Mouse (Mus musculus): ENCODE data around the gene Lin28a. TPM values are rescaled to one million over a fixed set of nuclear protein-coding genes. Genes with fewer than 3 reads are reported as not detected.
A peak's percentile ranks its signal among the peaks of the same experiment; 100 is the strongest.

Gene Lin28a
- polyA plus RNA-seq (2015; fragmentation: Nextera tagmentation; extraction: Ambion mirVana), result 0.16 and 0.35 TPM in 2 replicates

DNA sequence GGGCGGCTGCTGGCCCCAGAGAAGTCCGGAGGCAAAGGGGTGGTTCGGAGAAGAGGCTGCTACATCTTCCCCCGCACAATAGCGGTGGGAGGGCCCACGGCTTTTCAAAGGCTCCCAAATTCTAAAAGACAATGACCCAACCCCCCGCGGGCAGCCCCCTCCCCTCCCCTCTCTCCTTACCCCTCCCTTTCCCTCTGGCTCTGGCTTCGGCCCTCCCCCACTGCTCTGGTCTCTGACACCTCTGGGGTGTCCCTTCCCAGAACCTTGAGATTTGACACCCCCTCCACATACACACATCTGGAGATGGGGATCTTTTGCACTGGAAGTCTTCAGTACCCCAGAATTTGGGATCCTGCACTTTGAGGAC lies at the start of gene Lin28a:
Lin28a (minus strand) TSS at position 63 of the 367 bp plus-strand sequence.
- no peaks in the 10 kb centered on the region for H3K36me3 ChIP-seq (ENCODE audit: control insufficient read depth, insufficient read depth, low read length)
- 0% methylated on average over 7 of the region's 9 CpGs for WGBS
- H3K4me3 ChIP-seq (ENCODE audit: low read length), result peak within 1 kb of the TSS; percentile 44
- H3K9ac ChIP-seq (ENCODE audit: low read depth, low read length), result peak within 1 kb of the TSS; percentile 56
- H3K4me1 ChIP-seq (ENCODE audit: control insufficient read depth, insufficient read depth, low read depth, low read length), result peaks cover 18% of the 10 kb centered on the region
- H3K27ac ChIP-seq (ENCODE audit: low read depth, low read length), result peak within 1 kb of the TSS; percentile 31; the same call in 1 of the 2 replicates
- ATAC-seq, result no peak
- H3K27me3 ChIP-seq (replicated peaks; ENCODE audit: control insufficient read depth, insufficient read depth, low read length), result peaks cover 20% of the 10 kb centered on the region
- peak within 1 kb of the TSS; percentile 70 for H3K4me2 ChIP-seq (ENCODE audit: low read length)
- no peaks in the 10 kb centered on the region for H3K9me3 ChIP-seq (ENCODE audit: control insufficient read depth, low read length)

DNA sequence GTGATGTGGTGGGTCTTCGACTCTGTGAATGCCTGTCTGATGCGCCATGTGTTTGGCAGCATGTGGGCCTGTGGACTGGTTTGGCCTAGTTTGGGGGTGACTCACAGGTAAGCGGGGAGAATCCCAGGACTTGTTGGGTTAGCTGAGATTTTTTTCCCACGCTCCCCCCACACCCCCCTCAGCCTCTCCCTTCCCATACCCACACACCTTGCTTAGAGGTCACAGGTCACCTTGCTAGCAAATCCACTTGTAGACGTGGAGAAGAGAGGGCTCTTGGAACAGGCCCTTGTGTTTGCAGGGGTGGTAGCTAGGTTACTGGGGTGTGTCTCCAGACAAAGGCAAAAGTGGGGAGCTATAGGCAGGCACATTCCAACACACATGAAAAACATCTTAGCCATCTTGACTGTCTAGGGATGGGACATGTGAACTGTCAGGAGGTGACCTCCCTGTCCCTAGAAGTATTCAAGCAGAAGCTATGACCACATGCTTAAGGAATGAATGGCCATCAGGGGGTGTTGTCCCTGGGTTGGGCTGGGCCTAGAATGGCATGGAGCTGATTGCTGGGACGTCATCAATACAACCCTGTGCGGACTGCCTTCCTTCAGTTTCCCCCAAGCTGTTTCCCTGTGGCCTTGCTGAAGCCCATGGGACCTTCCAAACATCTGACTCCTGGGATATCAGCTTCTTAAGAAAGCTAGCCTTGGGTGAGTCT lies 49.3 kb upstream of the Lin28a start:
- H3K4me2 ChIP-seq (ENCODE audit: low read length), result no peak overlapping the region
- H3K9me3 ChIP-seq (ENCODE audit: control insufficient read depth, low read length), result no peaks in the 10 kb centered on the region
- 90% methylated on average over 7 of the region's 7 CpGs for WGBS
- H3K4me3 ChIP-seq (ENCODE audit: low read length), result no peak overlapping the region
- no peak for ATAC-seq
- H3K27me3 ChIP-seq (replicated peaks; ENCODE audit: control insufficient read depth, insufficient read depth, low read length), result peaks cover 8% of the 10 kb centered on the region
- H3K27ac ChIP-seq (ENCODE audit: low read depth, low read length), result no peak overlapping the region
- H3K36me3 ChIP-seq (ENCODE audit: control insufficient read depth, insufficient read depth, low read length), result no peaks in the 10 kb centered on the region
- no peak overlapping the region for H3K9ac ChIP-seq (ENCODE audit: low read depth, low read length)
- no peaks in the 10 kb centered on the region for H3K4me1 ChIP-seq (ENCODE audit: control insufficient read depth, insufficient read depth, low read depth, low read length)

DNA sequence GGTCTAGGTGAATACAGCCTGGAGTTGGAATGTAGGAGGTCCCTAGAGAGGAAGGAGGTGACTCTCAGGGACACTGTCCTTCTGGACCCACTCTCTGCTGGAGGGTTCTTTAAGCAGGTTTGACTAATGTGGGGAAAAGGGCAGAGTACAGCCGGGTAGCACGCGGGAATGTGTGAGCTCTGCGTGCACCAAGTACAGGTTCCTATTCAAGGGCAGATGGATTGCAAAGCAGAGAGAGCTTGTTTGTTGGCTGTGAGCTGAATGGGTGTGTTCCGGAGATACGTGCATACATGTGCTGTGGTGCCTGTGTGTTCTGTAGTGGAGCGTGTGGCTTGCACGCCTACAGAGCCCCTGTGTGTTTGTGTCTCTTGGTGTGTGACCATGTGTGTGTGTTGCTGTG lies 48.7 kb upstream of the Lin28a start:
- Histone ChIP-seq H3K9ac (ENCODE audit: low read depth, low read length) (no peak overlapping the region), H3K9me3 (ENCODE audit: control insufficient read depth, low read length) (no peaks in the 10 kb centered on the region), H3K4me2 (ENCODE audit: low read length) (no peak overlapping the region), H3K27me3 (replicated peaks; ENCODE audit: control insufficient read depth, insufficient read depth, low read length) (peaks cover 8% of the 10 kb centered on the region), H3K4me1 (ENCODE audit: control insufficient read depth, insufficient read depth, low read depth, low read length) (no peaks in the 10 kb centered on the region), H3K27ac (ENCODE audit: low read depth, low read length) (no peak overlapping the region), H3K4me3 (ENCODE audit: low read length) (no peak overlapping the region), H3K36me3 (ENCODE audit: control insufficient read depth, insufficient read depth, low read length) (no peaks in the 10 kb centered on the region)
- 93% methylated on average over 8 of the region's 8 CpGs for WGBS
- ATAC-seq, result no peak

DNA sequence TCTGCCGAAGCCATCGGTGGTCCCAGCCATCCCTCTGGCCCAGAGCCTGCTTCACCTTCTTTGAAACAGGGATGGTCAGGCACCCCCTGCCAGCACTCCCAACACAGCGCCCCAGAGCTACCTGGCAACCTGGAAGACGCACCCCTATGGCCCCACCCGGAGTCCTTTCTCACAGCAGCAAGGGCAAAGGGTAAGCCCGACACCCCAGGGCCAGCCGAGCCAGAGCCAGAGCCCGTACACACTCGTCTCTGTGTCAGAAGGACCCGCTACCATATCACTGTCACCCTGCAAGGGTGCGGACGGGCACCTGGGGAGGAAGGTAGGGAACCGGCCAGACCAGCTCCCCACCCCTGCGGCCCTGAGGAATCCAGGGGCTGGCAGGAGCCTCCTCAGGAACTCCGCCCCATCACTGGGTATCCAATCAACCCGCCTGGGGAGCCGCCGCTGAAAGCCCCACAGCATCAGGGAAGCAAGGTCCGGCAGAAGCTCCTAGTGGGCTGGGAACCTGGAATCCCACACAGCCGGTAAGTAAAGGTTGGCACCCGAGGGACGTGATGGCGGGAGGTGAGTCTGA lies 46.9 kb upstream of the Lin28a start:
- no peaks in the 10 kb centered on the region for H3K36me3 ChIP-seq (ENCODE audit: control insufficient read depth, insufficient read depth, low read length)
- H3K27me3 ChIP-seq (replicated peaks; ENCODE audit: control insufficient read depth, insufficient read depth, low read length), result peaks cover 8% of the 10 kb centered on the region
- no peak overlapping the region; the same call in 1 of the 2 replicates for H3K9ac ChIP-seq (ENCODE audit: low read depth, low read length)
- no peak overlapping the region for H3K4me3 ChIP-seq (ENCODE audit: low read length)
- no peaks in the 10 kb centered on the region for H3K9me3 ChIP-seq (ENCODE audit: control insufficient read depth, low read length)
- no peak overlapping the region for H3K27ac ChIP-seq (ENCODE audit: low read depth, low read length)
- no peaks in the 10 kb centered on the region for H3K4me1 ChIP-seq (ENCODE audit: control insufficient read depth, insufficient read depth, low read depth, low read length)
- ATAC-seq, result no peak
- H3K4me2 ChIP-seq (ENCODE audit: low read length), result no peak overlapping the region
- 27% methylated on average over 23 of the region's 23 CpGs for WGBS

DNA sequence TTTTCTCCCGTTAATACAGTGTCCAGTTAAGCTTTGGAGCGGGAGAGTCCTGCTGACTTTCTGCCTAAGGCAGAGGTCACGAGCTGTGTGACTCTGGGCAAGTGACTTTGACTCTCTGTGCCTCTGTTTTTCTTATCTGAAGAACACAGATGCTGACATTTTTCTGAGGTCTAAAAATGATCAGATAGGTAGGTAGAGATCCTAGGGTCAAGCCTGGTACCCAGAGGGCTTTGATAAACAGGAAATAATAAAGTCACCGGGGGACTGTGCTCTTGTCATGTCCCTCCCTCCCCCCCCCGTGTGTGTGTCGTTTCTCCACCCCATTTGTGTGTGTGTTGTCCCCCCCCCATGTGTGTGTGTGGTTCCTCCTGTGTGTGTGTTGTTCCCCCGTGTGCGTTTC lies 43.9 kb upstream of the Lin28a start:
- no peak overlapping the region for H3K4me2 ChIP-seq (ENCODE audit: low read length)
- WGBS, result 77% methylated on average over 8 of the region's 8 CpGs

DNA sequence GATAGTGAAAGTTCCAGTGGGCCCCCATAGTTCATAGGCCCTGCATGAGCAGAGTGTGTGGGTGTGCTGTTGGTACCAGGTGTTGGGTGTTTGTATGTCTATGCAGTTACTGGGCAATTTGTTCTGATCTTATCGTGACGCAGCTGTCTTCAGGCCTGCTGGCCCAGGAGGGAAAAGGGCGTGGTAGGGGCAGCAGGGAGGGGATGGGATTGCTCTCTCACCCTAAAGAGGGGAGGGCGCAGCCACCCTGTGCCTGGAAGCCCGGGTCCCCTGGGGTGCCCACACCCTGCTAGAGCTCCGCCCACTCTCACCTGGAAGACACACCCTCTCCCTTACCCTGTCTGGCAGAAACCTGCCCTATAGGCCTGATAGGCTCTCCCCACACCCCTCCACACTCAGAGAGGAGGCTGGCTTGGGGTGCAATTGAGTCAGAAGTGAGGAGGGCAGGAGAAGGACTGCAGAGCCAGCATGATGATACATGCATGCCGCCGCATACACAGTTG lies 43.4 kb upstream of the Lin28a start:
- Histone ChIP-seq H3K9me3 (ENCODE audit: control insufficient read depth, low read length) (no peaks in the 10 kb centered on the region), H3K36me3 (ENCODE audit: control insufficient read depth, insufficient read depth, low read length) (no peaks in the 10 kb centered on the region), H3K4me2 (ENCODE audit: low read length) (no peak overlapping the region), H3K9ac (ENCODE audit: low read depth, low read length) (no peak overlapping the region), H3K27me3 (replicated peaks; ENCODE audit: control insufficient read depth, insufficient read depth, low read length) (peaks cover 8% of the 10 kb centered on the region), H3K27ac (ENCODE audit: low read depth, low read length) (no peak overlapping the region), H3K4me3 (ENCODE audit: low read length) (no peak overlapping the region), H3K4me1 (ENCODE audit: control insufficient read depth, insufficient read depth, low read depth, low read length) (no peaks in the 10 kb centered on the region)
- no peak for ATAC-seq
- 54% methylated on average over 8 of the region's 8 CpGs for WGBS

More for the DNA sequence above, 43.9 kb upstream of the Lin28a start:
- Histone ChIP-seq H3K36me3 (ENCODE audit: control insufficient read depth, insufficient read depth, low read length) (no peaks in the 10 kb centered on the region), H3K4me1 (ENCODE audit: control insufficient read depth, insufficient read depth, low read depth, low read length) (no peaks in the 10 kb centered on the region), H3K9ac (ENCODE audit: low read depth, low read length) (no peak overlapping the region), H3K27ac (ENCODE audit: low read depth, low read length) (no peak overlapping the region), H3K4me3 (ENCODE audit: low read length) (no peak overlapping the region), H3K27me3 (replicated peaks; ENCODE audit: control insufficient read depth, insufficient read depth, low read length) (peaks cover 8% of the 10 kb centered on the region), H3K9me3 (ENCODE audit: control insufficient read depth, low read length) (no peaks in the 10 kb centered on the region)
- no peak for ATAC-seq

DNA sequence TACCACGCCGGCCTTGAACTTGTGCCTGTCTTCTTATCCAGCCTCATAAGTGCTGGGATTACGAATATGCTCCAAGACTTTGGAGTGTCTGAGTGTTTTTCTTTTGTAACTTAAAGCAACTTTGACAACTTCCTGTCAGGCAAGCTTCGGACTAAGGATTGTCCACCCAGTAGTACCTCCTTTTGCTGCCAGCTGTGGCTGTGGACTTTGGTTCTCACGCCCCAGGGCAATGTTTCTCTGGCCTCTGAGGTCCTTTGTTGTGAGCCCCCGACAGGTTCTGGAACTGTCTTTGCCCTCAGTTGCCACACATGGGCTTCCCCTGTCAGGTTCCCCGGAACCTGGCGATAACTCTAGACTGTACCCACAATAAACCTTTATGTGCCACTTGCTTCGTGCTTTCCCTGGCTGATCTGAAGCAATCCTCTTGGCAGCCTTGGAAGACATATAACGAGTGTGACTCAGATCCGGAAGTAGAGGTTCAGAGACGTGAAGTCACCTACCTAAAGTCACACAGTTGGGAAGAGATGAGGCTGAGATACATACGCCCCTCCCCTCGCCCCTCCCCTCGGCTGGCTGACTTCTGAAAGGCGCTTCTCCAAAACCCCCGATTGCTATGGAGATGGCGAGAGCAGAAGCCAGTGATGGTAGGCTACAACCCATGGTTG lies 42.7 kb upstream of the Lin28a start:
- Histone ChIP-seq H3K9ac (ENCODE audit: low read depth, low read length) (no peak overlapping the region), H3K4me3 (ENCODE audit: low read length) (no peak overlapping the region), H3K27ac (ENCODE audit: low read depth, low read length) (no peak overlapping the region), H3K27me3 (replicated peaks; ENCODE audit: control insufficient read depth, insufficient read depth, low read length) (peaks cover 8% of the 10 kb centered on the region), H3K4me2 (ENCODE audit: low read length) (no peak overlapping the region), H3K36me3 (ENCODE audit: control insufficient read depth, insufficient read depth, low read length) (no peaks in the 10 kb centered on the region), H3K4me1 (ENCODE audit: control insufficient read depth, insufficient read depth, low read depth, low read length) (no peaks in the 10 kb centered on the region), H3K9me3 (ENCODE audit: control insufficient read depth, low read length) (no peaks in the 10 kb centered on the region)
- 64% methylated on average over 18 of the region's 18 CpGs for WGBS
- no peak for ATAC-seq

DNA sequence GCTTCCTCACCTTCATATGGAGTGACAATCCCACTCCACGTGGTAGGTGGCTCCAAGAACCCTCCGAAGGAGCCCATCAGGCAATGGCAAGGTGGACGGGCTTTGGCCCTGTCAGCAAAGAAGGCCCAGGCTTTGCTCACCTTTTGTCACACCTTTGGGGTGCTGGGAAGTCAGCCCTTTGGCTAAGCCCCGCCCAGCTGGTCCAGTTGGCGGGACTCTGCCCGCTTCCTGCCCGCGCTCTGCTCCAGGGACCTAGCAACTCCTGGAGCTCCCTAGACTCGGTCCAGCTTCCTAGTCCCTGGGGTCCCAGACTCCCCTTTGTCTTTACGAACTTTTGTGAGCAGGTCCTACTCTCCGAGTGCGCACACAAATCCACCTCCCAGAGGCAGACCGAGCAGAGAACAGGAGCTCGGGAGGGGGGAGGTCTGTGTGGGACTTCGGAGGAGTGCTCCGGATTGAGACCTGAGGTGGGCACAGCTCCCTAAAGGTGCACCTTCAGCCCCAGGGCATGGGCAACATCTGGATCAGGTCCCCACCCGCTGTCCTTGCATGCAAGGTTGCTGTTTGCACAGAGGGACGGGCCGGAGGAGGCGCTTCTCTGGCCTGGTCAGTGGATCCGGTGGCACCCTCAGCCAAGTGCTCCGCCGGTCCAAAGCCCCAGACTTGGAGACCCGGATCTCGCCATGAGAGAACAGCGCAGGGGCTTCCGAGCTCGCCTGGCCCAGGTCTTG lies 41.7 kb upstream of the Lin28a start, which contains the start of gene Crybg2:
Crybg2 (plus strand) TSS at position 681 of the 731 bp plus-strand sequence.
- no peak within 1 kb of the TSS for H3K4me2 ChIP-seq (ENCODE audit: low read length)
- ATAC-seq, result no peak
- peaks cover 3% of the 10 kb centered on the region for H3K27me3 ChIP-seq (replicated peaks; ENCODE audit: control insufficient read depth, insufficient read depth, low read length)
- H3K4me3 ChIP-seq (ENCODE audit: low read length), result no peak within 1 kb of the TSS
- no peaks in the 10 kb centered on the region for H3K9me3 ChIP-seq (ENCODE audit: control insufficient read depth, low read length)
- no peak within 1 kb of the TSS for H3K9ac ChIP-seq (ENCODE audit: low read depth, low read length)
- H3K36me3 ChIP-seq (ENCODE audit: control insufficient read depth, insufficient read depth, low read length), result no peaks in the 10 kb centered on the region
- H3K4me1 ChIP-seq (ENCODE audit: control insufficient read depth, insufficient read depth, low read depth, low read length), result no peaks in the 10 kb centered on the region
- no peak within 1 kb of the TSS for H3K27ac ChIP-seq (ENCODE audit: low read depth, low read length)
- 52% methylated on average over 28 of the region's 28 CpGs for WGBS

Data from hindbrain, embryonic 16.5 days (tissue).